Mouse (Mus musculus): ENCODE measurements at regions not wholly inside any gene's neighbourhood (a gene's known extent, or its start where the extent isn't known, plus 50 kb on each side); places are given as distances from the start of the nearest gene placed in this dataset.
A peak's percentile ranks its signal among the peaks of the same experiment; 100 is the strongest.

GRCm38 (mm10) chr1:69296816-69297215, 189.0 kb upstream of the Erbb4 start:
- Histone ChIP-seq H3K9ac (ENCODE audit: low read length) (no peak overlapping the region), H3K36me3 (ENCODE audit: control insufficient read depth, insufficient read depth, low read length) (no peaks in the 10 kb centered on the region), H3K27me3 (ENCODE audit: control insufficient read depth, insufficient read depth, low read length) (no peaks in the 10 kb centered on the region), H3K4me3 (ENCODE audit: low read depth, low read length) (no peak overlapping the region), H3K27ac (replicated peaks; ENCODE audit: low read depth, low read length) (no peak overlapping the region), H3K4me1 (ENCODE audit: control insufficient read depth, insufficient read depth, low read length) (no peaks in the 10 kb centered on the region), H3K4me2 (ENCODE audit: low read depth, severe bottlenecking) (no peak overlapping the region), H3K9me3 (ENCODE audit: control insufficient read depth, low read length) (no peaks in the 10 kb centered on the region)
- WGBS, result 74% methylated on average over 3 of the region's 3 CpGs
- ATAC-seq (ENCODE audit: insufficient number of reproducible peaks, low FRiP score, low TSS enrichment, low read depth) (no peak), DNase-seq (ENCODE audit: low spot score) (no peak)

GRCm38 (mm10) chr1:69291329-69291728, 183.5 kb upstream of the Erbb4 start:
- no peak overlapping the region for H3K27ac ChIP-seq (replicated peaks; ENCODE audit: low read depth, low read length)
- no peak overlapping the region for H3K9ac ChIP-seq (ENCODE audit: low read length)
- no peaks in the 10 kb centered on the region for H3K9me3 ChIP-seq (ENCODE audit: control insufficient read depth, low read length)
- H3K4me3 ChIP-seq (ENCODE audit: low read depth, low read length), result no peak overlapping the region
- DNase-seq (ENCODE audit: low spot score), result no peak
- no peak overlapping the region for H3K4me2 ChIP-seq (ENCODE audit: low read depth, severe bottlenecking)
- no peak for ATAC-seq (ENCODE audit: insufficient number of reproducible peaks, low FRiP score, low TSS enrichment, low read depth)
- WGBS, result 83% methylated on average over 7 of the region's 7 CpGs
- no peaks in the 10 kb centered on the region for H3K27me3 ChIP-seq (ENCODE audit: control insufficient read depth, insufficient read depth, low read length)
- no peaks in the 10 kb centered on the region for H3K4me1 ChIP-seq (ENCODE audit: control insufficient read depth, insufficient read depth, low read length)
- no peaks in the 10 kb centered on the region for H3K36me3 ChIP-seq (ENCODE audit: control insufficient read depth, insufficient read depth, low read length)

GRCm38 (mm10) chr1:69286374-69286773, 178.5 kb upstream of the Erbb4 start:
- no peak for ATAC-seq (ENCODE audit: insufficient number of reproducible peaks, low FRiP score, low TSS enrichment, low read depth)
- H3K27me3 ChIP-seq (ENCODE audit: control insufficient read depth, insufficient read depth, low read length), result no peaks in the 10 kb centered on the region
- H3K9ac ChIP-seq (ENCODE audit: low read length), result no peak overlapping the region
- H3K4me3 ChIP-seq (ENCODE audit: low read depth, low read length), result no peak overlapping the region
- no peak overlapping the region for H3K4me2 ChIP-seq (ENCODE audit: low read depth, severe bottlenecking)
- DNase-seq (ENCODE audit: low spot score), result no peak
- H3K9me3 ChIP-seq (ENCODE audit: control insufficient read depth, low read length), result no peaks in the 10 kb centered on the region
- WGBS, result 15% methylated on average over 3 of the region's 3 CpGs
- no peak overlapping the region for H3K27ac ChIP-seq (replicated peaks; ENCODE audit: low read depth, low read length)
- no peaks in the 10 kb centered on the region for H3K4me1 ChIP-seq (ENCODE audit: control insufficient read depth, insufficient read depth, low read length)
- no peaks in the 10 kb centered on the region for H3K36me3 ChIP-seq (ENCODE audit: control insufficient read depth, insufficient read depth, low read length)

- ATAC-seq (ENCODE audit: insufficient number of reproducible peaks, low FRiP score, low TSS enrichment, low read depth) (no peak), DNase-seq (ENCODE audit: low spot score) (no peak)
- no peak overlapping the region for H3K27ac ChIP-seq (replicated peaks; ENCODE audit: low read depth, low read length)
- no peaks in the 10 kb centered on the region for H3K9me3 ChIP-seq (ENCODE audit: control insufficient read depth, low read length)
- H3K27me3 ChIP-seq (ENCODE audit: control insufficient read depth, insufficient read depth, low read length), result no peaks in the 10 kb centered on the region
- H3K4me1 ChIP-seq (ENCODE audit: control insufficient read depth, insufficient read depth, low read length), result no peaks in the 10 kb centered on the region
- H3K4me2 ChIP-seq (ENCODE audit: low read depth, severe bottlenecking), result no peak overlapping the region
- WGBS, result 87% methylated on average over 4 of the region's 4 CpGs
- no peaks in the 10 kb centered on the region for H3K36me3 ChIP-seq (ENCODE audit: control insufficient read depth, insufficient read depth, low read length)
- H3K4me3 ChIP-seq (ENCODE audit: low read depth, low read length), result no peak overlapping the region
- H3K9ac ChIP-seq (ENCODE audit: low read length), result no peak overlapping the region
Observed at GRCm38 (mm10) chr1:69277428-69277827, 169.6 kb upstream of the Erbb4 start.

- no peak overlapping the region for H3K27ac ChIP-seq (replicated peaks; ENCODE audit: low read depth, low read length)
- no peaks in the 10 kb centered on the region for H3K36me3 ChIP-seq (ENCODE audit: control insufficient read depth, insufficient read depth, low read length)
- H3K4me2 ChIP-seq (ENCODE audit: low read depth, severe bottlenecking), result no peak overlapping the region
- H3K9ac ChIP-seq (ENCODE audit: low read length), result no peak overlapping the region
- H3K4me3 ChIP-seq (ENCODE audit: low read depth, low read length), result no peak overlapping the region
- H3K4me1 ChIP-seq (ENCODE audit: control insufficient read depth, insufficient read depth, low read length), result no peaks in the 10 kb centered on the region
- DNase-seq (ENCODE audit: low spot score), result peak; percentile 26
- no peaks in the 10 kb centered on the region for H3K9me3 ChIP-seq (ENCODE audit: control insufficient read depth, low read length)
- 73% methylated on average over 5 of the region's 5 CpGs for WGBS
- H3K27me3 ChIP-seq (ENCODE audit: control insufficient read depth, insufficient read depth, low read length), result no peaks in the 10 kb centered on the region
- peak; percentile 67; the same call in 1 of the 2 replicates for ATAC-seq (ENCODE audit: insufficient number of reproducible peaks, low FRiP score, low TSS enrichment, low read depth)
Observed at GRCm38 (mm10) chr1:69247691-69248090, 139.8 kb upstream of the Erbb4 start.

GRCm38 (mm10) chr1:69242289-69242909, 134.5 kb upstream of the Erbb4 start:
- H3K27ac ChIP-seq (replicated peaks; ENCODE audit: low read depth, low read length), result no peak overlapping the region
- WGBS, result 79% methylated on average over 3 of the region's 3 CpGs

GRCm38 (mm10) chr1:69241502-69242214, 133.8 kb upstream of the Erbb4 start:
- H3K27ac ChIP-seq (replicated peaks; ENCODE audit: low read depth, low read length), result no peak overlapping the region
- no peaks in the 10 kb centered on the region for H3K9me3 ChIP-seq (ENCODE audit: control insufficient read depth, low read length)
- no peak overlapping the region; the same call in 1 of the 2 replicates for H3K4me2 ChIP-seq (ENCODE audit: low read depth, severe bottlenecking)
- no peak overlapping the region for H3K4me3 ChIP-seq (ENCODE audit: low read depth, low read length)
- H3K9ac ChIP-seq (ENCODE audit: low read length), result no peak overlapping the region
- 25% methylated on average over 11 of the region's 11 CpGs for WGBS
- DNase-seq (ENCODE audit: low spot score), result peak; percentile 79
- H3K27me3 ChIP-seq (ENCODE audit: control insufficient read depth, insufficient read depth, low read length), result no peaks in the 10 kb centered on the region
- no peaks in the 10 kb centered on the region for H3K4me1 ChIP-seq (ENCODE audit: control insufficient read depth, insufficient read depth, low read length)
- peak; percentile 75; the same call in 1 of the 2 replicates for ATAC-seq (ENCODE audit: insufficient number of reproducible peaks, low FRiP score, low TSS enrichment, low read depth)
- no peaks in the 10 kb centered on the region for H3K36me3 ChIP-seq (ENCODE audit: control insufficient read depth, insufficient read depth, low read length)

More at GRCm38 (mm10) chr1:69242289-69242909, 134.5 kb upstream of the Erbb4 start:
- no peak overlapping the region for H3K4me2 ChIP-seq (ENCODE audit: low read depth, severe bottlenecking)
- no peak overlapping the region for H3K4me3 ChIP-seq (ENCODE audit: low read depth, low read length)
- H3K9ac ChIP-seq (ENCODE audit: low read length), result no peak overlapping the region
- DNase-seq (ENCODE audit: low spot score) (no peak), ATAC-seq (ENCODE audit: insufficient number of reproducible peaks, low FRiP score, low TSS enrichment, low read depth) (no peak)
- H3K36me3 ChIP-seq (ENCODE audit: control insufficient read depth, insufficient read depth, low read length), result no peaks in the 10 kb centered on the region
- H3K4me1 ChIP-seq (ENCODE audit: control insufficient read depth, insufficient read depth, low read length), result no peaks in the 10 kb centered on the region
- no peaks in the 10 kb centered on the region for H3K9me3 ChIP-seq (ENCODE audit: control insufficient read depth, low read length)
- no peaks in the 10 kb centered on the region for H3K27me3 ChIP-seq (ENCODE audit: control insufficient read depth, insufficient read depth, low read length)

- no peak for DNase-seq (ENCODE audit: low spot score)
Observed at GRCm38 (mm10) chr1:69227864-69228263, 120.0 kb upstream of the Erbb4 start.

More at GRCm38 (mm10) chr1:69227864-69228263, 120.0 kb upstream of the Erbb4 start:
- Histone ChIP-seq H3K27ac (replicated peaks; ENCODE audit: low read depth, low read length) (no peak overlapping the region), H3K4me2 (ENCODE audit: low read depth, severe bottlenecking) (no peak overlapping the region), H3K9me3 (ENCODE audit: control insufficient read depth, low read length) (no peaks in the 10 kb centered on the region), H3K36me3 (ENCODE audit: control insufficient read depth, insufficient read depth, low read length) (no peaks in the 10 kb centered on the region), H3K4me1 (ENCODE audit: control insufficient read depth, insufficient read depth, low read length) (no peaks in the 10 kb centered on the region), H3K27me3 (ENCODE audit: control insufficient read depth, insufficient read depth, low read length) (no peaks in the 10 kb centered on the region), H3K4me3 (ENCODE audit: low read depth, low read length) (no peak overlapping the region), H3K9ac (ENCODE audit: low read length) (no peak overlapping the region)
- ATAC-seq (ENCODE audit: insufficient number of reproducible peaks, low FRiP score, low TSS enrichment, low read depth), result no peak

All from limb, embryonic 11.5 days (tissue).